9 mouse cellular contexts compared by ENCODE assay signal in the genomic region with DNA sequence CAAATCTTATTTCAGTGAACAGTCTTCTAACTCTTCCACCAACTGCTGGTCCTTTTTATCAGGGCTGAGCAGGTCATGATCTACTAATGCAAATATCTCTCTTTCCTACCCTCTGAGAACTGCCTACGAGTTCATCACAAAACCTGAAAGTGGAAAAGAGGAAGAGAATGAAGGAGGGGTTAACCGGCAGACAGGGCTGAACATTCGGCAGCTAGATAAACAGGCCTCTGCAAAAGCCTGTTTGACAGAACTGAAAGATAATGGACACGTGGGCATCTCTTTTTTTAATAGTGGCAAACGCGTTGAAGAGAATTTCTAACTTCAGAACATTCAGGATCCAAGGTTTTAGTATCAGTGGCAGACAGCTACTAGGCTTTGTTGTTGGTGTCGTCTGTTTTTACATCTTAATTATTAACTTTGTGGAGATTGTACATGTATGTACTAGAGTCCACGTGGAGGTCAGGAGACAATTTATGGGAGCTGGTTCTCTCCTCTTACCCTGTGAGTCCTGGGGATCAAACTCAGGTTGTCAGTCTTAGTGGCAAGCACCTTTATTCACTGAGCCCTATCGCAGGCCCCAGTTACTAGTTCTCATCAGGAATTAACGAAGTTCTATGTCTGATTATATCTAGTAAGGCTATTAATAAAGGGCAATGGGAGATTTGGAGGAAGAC. TPM values are rescaled to one million over a fixed set of nuclear protein-coding genes. Genes with fewer than 3 reads are reported as not detected.
DNase-seq lines count a peak whose midpoint lies in the region; ATAC-seq and TF ChIP-seq lines count a peak whose summit lies in the region.
"Had no signal": no experiment of that assay in that cellular context is flagged by ENCODE, and none has a peak within 500 bp of the region (broad histone marks: within the 10 kb centered on the region; RNA-seq: fewer than 3 reads in every experiment).

No protein-coding gene starts in this region.

- H3K27me3 ChIP-seq in heart, embryonic 14.5 days (ENCODE audit: control insufficient read depth, insufficient read depth, low read length), result no peaks in the 10 kb centered on the region
- H3K27me3 ChIP-seq in heart, adult 2 months (ENCODE audit: control insufficient read depth, insufficient read depth, low read length), result no peaks in the 10 kb centered on the region
- H3K27me3 ChIP-seq in hindbrain, embryonic 15.5 days, result no peaks in the 10 kb centered on the region
- H3K27me3 ChIP-seq in midbrain, embryonic 14.5 days (ENCODE audit: control insufficient read depth, insufficient read depth, low read length), result no peaks in the 10 kb centered on the region

- no peaks in the 10 kb centered on the region for H3K36me3 ChIP-seq in heart, embryonic 14.5 days (ENCODE audit: control insufficient read depth, insufficient read depth, low read length)
- H3K36me3 ChIP-seq in heart, adult 2 months (ENCODE audit: control insufficient read depth, insufficient read depth, low read length), result peaks cover 3% of the 10 kb centered on the region; the same call in 1 of the 2 replicates
- H3K36me3 ChIP-seq in hindbrain, embryonic 15.5 days, result no peaks in the 10 kb centered on the region
- H3K36me3 ChIP-seq in midbrain, embryonic 14.5 days (ENCODE audit: control insufficient read depth, insufficient read depth, low read length), result no peaks in the 10 kb centered on the region

- 0 out of 4 replicates have a peak overlapping the region, but pooled peaks of 1 of the 2 experiments have one; percentile 5 for H3K4me3 ChIP-seq in heart, embryonic 14.5 days (ENCODE audit: control insufficient read depth in 1 of 2, insufficient read depth in 1 of 2, low read depth in 1 of 2, low read length in 2 of 2)
- no peak overlapping the region for H3K4me3 ChIP-seq in heart, adult 2 months
- H3K4me3 ChIP-seq in hindbrain, embryonic 15.5 days, result peak overlapping the region; percentile 76; the same call in 1 of the 2 replicates
- peak overlapping the region; percentile 90; the same call in 1 of the 2 replicates for H3K4me3 ChIP-seq in midbrain, embryonic 14.5 days (replicated peaks; ENCODE audit: low read depth, low read length)

- peaks cover 6% of the 10 kb centered on the region for H3K79me2 ChIP-seq in heart, adult 2 months (replicated peaks; ENCODE audit: control insufficient read depth, insufficient read depth, low read length)

- TF ChIP-seq CTCF in heart, adult 2 months (IDR thresholded peaks at IDR 0.05), result no peak

- no peak for TF ChIP-seq POLR2A in heart, adult 2 months (IDR thresholded peaks at IDR 0.05; ENCODE audit: insufficient read depth, low read depth, low read length)

- peak overlapping the region; percentile 85 for H3K4me2 ChIP-seq in heart, embryonic 14.5 days (ENCODE audit: low read length)
- peak overlapping the region; percentile 68 for H3K4me2 ChIP-seq in hindbrain, embryonic 15.5 days
- H3K4me2 ChIP-seq in midbrain, embryonic 14.5 days (ENCODE audit: low read length), result peak overlapping the region; percentile 79

- no peak for TF ChIP-seq EP300 in heart, adult 2 months (IDR thresholded peaks at IDR 0.05; ENCODE audit: insufficient read depth, low read depth, low read length)

- no peak overlapping the region for H3K27ac ChIP-seq in heart, embryonic 14.5 days (replicated peaks in 1 of 2; ENCODE audit: control insufficient read depth in 1 of 2, insufficient read depth in 1 of 2, low read depth in 2 of 2, low read length in 2 of 2)
- no peak overlapping the region for H3K27ac ChIP-seq in heart, adult 2 months
- no peak overlapping the region for H3K27ac ChIP-seq in hindbrain, embryonic 15.5 days (replicated peaks)
- no peak overlapping the region for H3K27ac ChIP-seq in midbrain, embryonic 14.5 days (replicated peaks; ENCODE audit: low read depth, low read length)

- peaks cover 6 to 33% of the 10 kb centered on the region in 2 experiments; a peak in 3 of 4 replicates for H3K4me1 ChIP-seq in heart, embryonic 14.5 days (ENCODE audit: control insufficient read depth in 2 of 2, insufficient read depth in 2 of 2, low read length in 2 of 2)
- peaks cover 4% of the 10 kb centered on the region for H3K4me1 ChIP-seq in heart, adult 2 months (ENCODE audit: control insufficient read depth, insufficient read depth, low read length)
- peaks cover 32% of the 10 kb centered on the region for H3K4me1 ChIP-seq in hindbrain, embryonic 15.5 days (replicated peaks)
- peaks cover 18% of the 10 kb centered on the region for H3K4me1 ChIP-seq in midbrain, embryonic 14.5 days (ENCODE audit: control insufficient read depth, insufficient read depth, low read length)

- DNase-seq in heart, adult 2 months, result no peak
- peak; percentile 98 for DNase-seq in MEL-GATA-1-ER (ENCODE audit: extremely low read depth, low read depth)
- no peak for DNase-seq in midbrain, embryonic 14.5 days
- no peak for DNase-seq in layer of hippocampus, postnatal 10 days (ENCODE audit: low spot score in 2 of 2)
- DNase-seq in cerebellum, adult 11-12 months, result no peak
- no peak for DNase-seq in urinary bladder, postnatal 10 days (ENCODE audit: low spot score)
- DNase-seq: cerebellum, adult 9-11 months had no signal

- no peak for ATAC-seq in heart, embryonic 14.5 days (ENCODE audit: insufficient number of reproducible peaks, insufficient read depth, low FRiP score, low read depth)
- ATAC-seq in hindbrain, embryonic 15.5 days (ENCODE audit: low FRiP score, low read depth), result no peak
- ATAC-seq in midbrain, embryonic 14.5 days (ENCODE audit: low FRiP score, low TSS enrichment), result no peak

- H3K9me3 ChIP-seq in heart, embryonic 14.5 days (ENCODE audit: control insufficient read depth, low read length), result no peaks in the 10 kb centered on the region
- H3K9me3 ChIP-seq in hindbrain, embryonic 15.5 days, result no peaks in the 10 kb centered on the region
- H3K9me3 ChIP-seq in midbrain, embryonic 14.5 days (ENCODE audit: control insufficient read depth, low read length), result no peaks in the 10 kb centered on the region

- H3K9ac ChIP-seq in heart, embryonic 14.5 days (ENCODE audit: low read length), result peak overlapping the region; percentile 25; the same call in 1 of the 2 replicates
- no peak overlapping the region for H3K9ac ChIP-seq in heart, adult 2 months (ENCODE audit: low read depth, low read length)
- no peak overlapping the region for H3K9ac ChIP-seq in hindbrain, embryonic 15.5 days
- H3K9ac ChIP-seq in midbrain, embryonic 14.5 days (replicated peaks; ENCODE audit: low read length), result no peak overlapping the region

- 44% methylated on average over 10 of the region's 10 CpGs for WGBS in heart, embryonic 14.5 days
- 44% methylated on average over 10 of the region's 10 CpGs for WGBS in heart, adult 2 months
- 80% methylated on average over 10 of the region's 10 CpGs for WGBS in hindbrain, embryonic 15.5 days
- WGBS in midbrain, embryonic 14.5 days, result 83% methylated on average over 10 of the region's 10 CpGs

- intact Hi-C loops in heart, adult 2 months (cut with DNase I), result loop anchor here (5.0 to 10.0 kb wide), 3 partner anchors 83 to 1870 kb away; partner anchors contain the start of genes Cap1, Rlf and Zmpste24

RNA-seq across cellular contexts. Expression of gene Smap2, which starts 2.3 kb away (rescaled TPM):
- 13.7 and 14.8 TPM in 2 replicates for polyA plus RNA-seq in heart, embryonic 14.5 days (2014; fragmentation: Nextera tagmentation; extraction: Ambion mirVana)
- 10 to 100 TPM; 44.2 to 49.6 TPM for total RNA-seq in heart, adult 2 months (2021)
- 26.7 and 32.2 TPM in 2 replicates for polyA plus RNA-seq in heart, adult 2 months (2012; rRNA removed)
- 42.1 and 48.4 TPM in 2 replicates for polyA plus RNA-seq in hindbrain, embryonic 15.5 days (2015; fragmentation: Nextera tagmentation; extraction: Ambion mirVana)
- polyA plus RNA-seq in midbrain, embryonic 14.5 days (2014; fragmentation: Nextera tagmentation; extraction: Ambion mirVana), result 47.5 and 52.0 TPM in 2 replicates
- total RNA-seq in layer of hippocampus, postnatal 10 days (2021), result 100 to 1,000 TPM; 123 to 131 TPM

RNA-seq across cellular contexts. Expression of gene Col9a2, which starts 24.5 kb away (rescaled TPM):
- 6.3 and 6.5 TPM in 2 replicates for polyA plus RNA-seq in heart, embryonic 14.5 days (2014; fragmentation: Nextera tagmentation; extraction: Ambion mirVana)
- not detected for total RNA-seq in heart, adult 2 months (2021)
- 0.06 and 0.31 TPM in 2 replicates for polyA plus RNA-seq in heart, adult 2 months (2012; rRNA removed)
- polyA plus RNA-seq in hindbrain, embryonic 15.5 days (2015; fragmentation: Nextera tagmentation; extraction: Ambion mirVana), result 22.7 and 27.8 TPM in 2 replicates
- polyA plus RNA-seq in midbrain, embryonic 14.5 days (2014; fragmentation: Nextera tagmentation; extraction: Ambion mirVana), result 8.3 and 10.9 TPM in 2 replicates
- total RNA-seq in layer of hippocampus, postnatal 10 days (2021), result 10 to 100 TPM in 1 of 2 experiments, 1 to 10 TPM in 1; 8.7 to 11.4 TPM
